Mouse (Mus musculus) olfactory bulb, adult 2 months (tissue): ENCODE measurements at regions not wholly inside any gene's neighbourhood (a gene's known extent, or its start where the extent isn't known, plus 50 kb on each side); places are given as distances from the start of the nearest gene placed in this dataset.

ENCODE experiments used
- H3K27ac ChIP-seq: fragments of 200-500 bp; 2 replicates; pipeline ENCODE4 v1.5.1; 2012; ENCODE audit warnings: low read depth, low read length; ENCODE audit not compliant: insufficient read depth
- H3K4me1 ChIP-seq: fragments of 200-500 bp; 2 replicates; pipeline ENCODE4 v1.6.1; 2012; ENCODE audit warnings: low read length; ENCODE audit not compliant: control insufficient read depth, insufficient read depth
- H3K4me3 ChIP-seq: fragments of 200-500 bp; 2 replicates; pipeline ENCODE4 v1.5.1; 2012; ENCODE audit warnings: mild to moderate bottlenecking, low read depth, low read length, moderate library complexity; ENCODE audit not compliant: insufficient read depth
- CTCF ChIP-seq: fragments of 200-500 bp; IDR thresholded peaks from 2 replicates; pipeline ENCODE4 v1.5.1; 2012; ENCODE audit warnings: low read depth, mild to moderate bottlenecking, low read length, moderate library complexity; ENCODE audit not compliant: insufficient read depth
- POLR2A ChIP-seq: fragments of 200-500 bp; IDR thresholded peaks from 2 replicates; pipeline ENCODE4 v1.6.1; 2012; ENCODE audit warnings: mild to moderate bottlenecking, low read depth, low read length, moderate library complexity; ENCODE audit not compliant: insufficient read depth
- WGBS: fragments of 180-500 bp; shearing (Covaris S2); methylation state at CpG from one replicate; pipeline ENCODE4 v1.1.7; 2018; 5-methylcytosine and 5-hydroxymethylcytosine counted together

DNA sequence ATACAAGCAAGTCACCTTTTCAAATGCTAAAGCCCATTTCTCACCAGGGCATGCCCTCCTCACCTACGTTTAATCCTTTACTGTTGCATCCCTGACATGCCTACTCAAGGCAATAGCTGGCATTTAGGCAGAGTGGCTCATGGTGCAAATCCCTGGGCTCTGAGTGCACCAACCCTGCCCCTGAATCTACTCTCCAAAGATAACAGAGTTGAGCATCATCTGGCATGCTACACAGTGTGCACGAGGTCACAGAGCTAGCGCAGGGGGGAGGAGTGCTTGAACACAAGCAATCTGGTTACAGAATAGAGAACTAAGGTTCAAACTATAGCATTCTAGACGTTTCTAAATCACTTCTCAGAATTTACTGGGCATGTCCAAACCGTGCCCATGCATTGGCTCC lies 161.6 kb upstream of the Fstl4 start:
- H3K4me1 ChIP-seq = peaks cover 7% of the 10 kb centered on the region; the same call in 1 of the 2 replicates
- H3K4me3 ChIP-seq = no peak overlapping the region
- H3K27ac ChIP-seq = no peak overlapping the region
- WGBS = 77% methylated on average over 5 of the region's 5 CpGs
- TF ChIP-seq POLR2A (no peak), CTCF (no peak)

DNA sequence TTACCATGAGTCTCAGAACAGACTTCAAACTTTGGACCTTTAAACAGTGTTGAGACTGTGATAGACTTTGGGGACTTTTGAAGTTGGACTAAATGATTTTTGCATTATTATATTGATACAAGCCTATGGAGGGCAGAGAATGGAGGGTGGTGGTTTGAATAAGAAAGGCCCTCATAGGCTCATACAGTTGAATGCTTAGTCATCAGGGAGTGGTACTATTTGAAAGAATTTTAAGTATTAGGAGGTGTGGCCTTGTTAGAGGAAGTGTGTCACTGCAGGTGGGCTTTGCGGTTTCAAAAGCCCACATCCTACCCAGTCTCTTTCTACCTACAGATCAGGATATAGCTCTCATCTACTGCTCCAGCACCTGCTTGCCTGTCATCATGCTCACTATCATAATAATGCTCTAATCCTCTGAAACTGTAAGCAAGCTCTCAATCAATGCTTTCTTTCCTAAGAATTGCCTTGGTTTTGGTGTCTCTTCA lies 153.7 kb upstream of the Fstl4 start:
- TF ChIP-seq POLR2A (no peak), CTCF (no peak)
- H3K27ac ChIP-seq = no peak overlapping the region
- H3K4me3 ChIP-seq = no peak overlapping the region
- WGBS = 92% methylated on average over 1 of the region's 1 CpGs
- no peaks in the 10 kb centered on the region for H3K4me1 ChIP-seq

DNA sequence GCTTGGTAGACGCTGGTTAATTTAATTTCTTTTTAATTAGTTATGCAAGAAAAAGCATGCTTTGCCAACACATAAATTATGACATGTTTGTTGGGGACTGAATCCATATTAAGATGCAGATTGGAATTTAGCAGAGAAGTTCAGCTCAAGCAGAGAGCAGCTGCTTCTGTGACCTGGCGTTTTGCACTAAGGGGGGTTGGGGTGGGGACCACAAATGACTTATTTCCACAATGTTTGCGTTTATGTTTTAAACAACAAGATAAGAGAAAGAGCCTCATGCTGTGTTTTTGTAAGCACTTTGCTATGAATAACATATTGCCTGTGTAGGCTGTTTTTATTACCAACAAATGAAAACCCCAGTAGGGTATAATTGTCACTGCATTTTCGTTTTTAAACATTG lies 148.8 kb upstream of the Fstl4 start:
- no peak overlapping the region for H3K27ac ChIP-seq
- no peaks in the 10 kb centered on the region for H3K4me1 ChIP-seq
- 42% methylated on average over 4 of the region's 4 CpGs for WGBS
- TF ChIP-seq CTCF (no peak), POLR2A (no peak)
- H3K4me3 ChIP-seq = no peak overlapping the region

DNA sequence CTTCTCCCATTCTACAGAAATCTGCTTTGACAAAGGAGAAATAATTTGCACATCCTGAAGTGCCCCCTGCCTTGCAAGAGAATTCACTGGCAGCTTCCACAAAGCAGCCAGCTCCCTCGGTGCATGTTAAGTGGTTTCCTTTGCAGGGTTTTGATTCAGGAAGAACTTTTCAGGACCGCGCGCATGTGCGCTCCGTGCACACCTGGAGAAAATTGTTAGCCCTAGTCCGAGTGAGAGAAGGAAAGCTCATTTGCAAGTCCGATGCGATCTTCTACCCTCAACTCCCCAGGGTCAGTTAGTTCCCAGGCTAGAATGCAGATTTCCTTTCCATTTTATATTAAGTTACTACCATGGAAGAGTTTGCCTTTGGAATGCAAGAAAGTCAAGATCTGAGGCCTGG lies 145.8 kb upstream of the Fstl4 start:
- no peak for TF ChIP-seq CTCF
- no peak for TF ChIP-seq POLR2A
- no peaks in the 10 kb centered on the region for H3K4me1 ChIP-seq
- WGBS = 58% methylated on average over 9 of the region's 9 CpGs
- H3K4me3 ChIP-seq = no peak overlapping the region
- H3K27ac ChIP-seq = no peak overlapping the region

DNA sequence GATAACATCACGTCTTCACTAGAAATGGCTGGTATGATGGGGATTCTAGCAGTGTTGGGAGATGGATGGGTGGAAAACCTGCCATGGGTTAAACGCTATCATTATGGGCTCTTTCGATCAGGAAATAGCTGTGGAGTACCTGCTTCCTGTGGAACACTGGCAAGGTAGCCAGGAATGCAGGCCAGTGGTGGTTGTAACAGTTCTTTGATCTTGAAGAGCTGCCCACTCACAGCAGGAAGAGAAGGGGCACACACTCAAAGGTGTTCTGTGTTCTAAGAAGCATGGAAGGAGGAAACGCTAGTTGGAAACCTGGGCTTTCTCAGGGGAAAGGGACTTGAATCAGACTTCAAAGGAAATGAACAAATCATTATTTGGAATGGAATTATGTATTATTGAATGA lies 141.6 kb upstream of the Fstl4 start:
- Histone ChIP-seq H3K4me3 (no peak overlapping the region), H3K4me1 (no peaks in the 10 kb centered on the region), H3K27ac (no peak overlapping the region)
- no peak for TF ChIP-seq CTCF
- no peak for TF ChIP-seq POLR2A
- 87% methylated on average over 4 of the region's 4 CpGs for WGBS

DNA sequence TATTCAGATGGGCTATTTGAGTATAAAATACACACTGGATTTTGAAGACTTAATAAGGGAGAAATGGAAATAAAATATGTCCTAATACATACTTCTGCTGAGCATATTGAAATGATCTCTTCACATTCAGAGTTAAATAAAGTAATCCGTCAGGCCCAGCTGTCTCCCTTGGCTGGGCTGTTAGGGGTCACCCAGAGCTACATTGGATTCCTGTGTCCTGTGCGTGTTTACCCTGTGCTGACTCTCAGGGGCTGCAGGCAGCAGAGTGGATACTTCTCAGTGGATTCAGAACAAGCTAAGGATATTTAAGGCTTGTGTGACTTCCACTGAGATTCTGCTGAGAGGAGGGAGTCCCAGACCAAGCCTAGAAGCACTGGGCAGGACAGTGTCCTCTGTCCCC lies 135.6 kb upstream of the Fstl4 start:
- no peaks in the 10 kb centered on the region for H3K4me1 ChIP-seq
- 85% methylated on average over 2 of the region's 2 CpGs for WGBS
- no peak overlapping the region for H3K27ac ChIP-seq
- no peak overlapping the region for H3K4me3 ChIP-seq
- TF ChIP-seq CTCF (no peak), POLR2A (no peak)

DNA sequence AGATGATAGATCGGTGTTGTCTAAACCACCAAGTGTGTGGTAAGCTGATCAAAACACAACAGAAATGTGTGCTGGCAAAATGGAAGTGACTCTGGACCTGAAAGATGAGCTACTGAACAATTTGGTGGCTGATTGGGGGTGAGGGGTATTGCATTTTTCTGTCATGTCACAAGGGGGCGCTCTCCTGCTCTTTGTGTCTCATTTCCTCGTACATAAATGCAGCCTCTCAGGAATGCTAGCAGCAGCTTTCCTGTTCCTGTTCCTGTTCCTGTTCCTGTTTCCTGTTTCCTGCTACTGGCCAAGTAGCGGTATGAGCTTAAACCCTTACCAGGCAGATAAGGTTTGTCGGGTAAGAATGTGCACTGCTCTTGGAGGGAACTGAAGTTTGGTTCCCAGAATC lies 134.7 kb upstream of the Fstl4 start:
- WGBS = 66% methylated on average over 5 of the region's 5 CpGs
- H3K4me3 ChIP-seq = no peak overlapping the region

DNA sequence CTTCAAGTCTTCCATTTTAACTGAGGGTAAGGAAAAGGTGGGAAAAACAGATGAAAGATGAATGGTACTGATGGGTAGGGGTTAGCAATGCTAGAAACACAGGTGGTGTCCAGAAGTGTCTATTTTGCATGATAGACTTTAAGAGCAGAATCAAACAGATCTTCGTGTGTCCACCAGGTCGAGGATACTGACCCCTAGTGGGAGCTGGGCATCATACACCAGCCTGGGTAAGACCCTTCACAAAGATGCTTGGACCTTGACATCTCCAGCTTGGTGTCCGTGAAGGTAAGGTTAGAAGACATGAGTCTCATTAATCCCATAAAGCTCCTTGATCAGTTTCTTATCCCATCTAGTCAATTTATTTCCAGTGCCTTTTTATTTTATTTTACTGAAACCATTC lies 132.9 kb upstream of the Fstl4 start:
- WGBS = 59% methylated on average over 3 of the region's 3 CpGs
- no peak overlapping the region for H3K27ac ChIP-seq
- no peak overlapping the region for H3K4me3 ChIP-seq
- no peaks in the 10 kb centered on the region for H3K4me1 ChIP-seq
- TF ChIP-seq POLR2A (no peak), CTCF (no peak)

More for the DNA sequence above, 134.7 kb upstream of the Fstl4 start:
- Histone ChIP-seq H3K27ac (no peak overlapping the region), H3K4me1 (no peaks in the 10 kb centered on the region)
- TF ChIP-seq CTCF = no peak
- no peak for TF ChIP-seq POLR2A

DNA sequence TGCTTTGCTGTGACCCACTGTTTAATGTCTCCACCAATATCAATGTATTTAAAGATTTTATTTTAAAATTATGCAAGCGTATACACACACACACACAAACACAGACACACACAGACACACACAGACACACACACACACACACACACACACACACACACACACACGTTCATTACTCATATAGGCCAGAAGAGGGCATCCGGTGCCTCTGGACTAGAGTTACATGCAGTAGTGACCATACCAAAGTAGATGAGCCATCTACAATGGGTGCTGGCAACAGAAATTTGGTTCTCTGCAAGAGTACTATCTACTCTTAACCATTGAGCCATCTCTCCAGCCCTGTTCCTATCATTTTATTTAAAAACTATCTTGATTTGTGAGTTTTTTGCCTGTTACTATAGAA lies 130.2 kb upstream of the Fstl4 start:
- WGBS = 84% methylated on average over 3 of the region's 3 CpGs
- no peak overlapping the region for H3K4me3 ChIP-seq
- no peaks in the 10 kb centered on the region for H3K4me1 ChIP-seq
- no peak overlapping the region for H3K27ac ChIP-seq
- TF ChIP-seq CTCF (no peak), POLR2A (no peak)
